Mouse (Mus musculus): ENCODE measurements at regions not wholly inside any gene's neighbourhood (a gene's known extent, or its start where the extent isn't known, plus 50 kb on each side); places are given as distances from the start of the nearest gene placed in this dataset.

- no peak for ATAC-seq
- Histone ChIP-seq H3K4me2 (replicated peaks; ENCODE audit: low read depth) (no peak overlapping the region), H3K4me3 (ENCODE audit: low read depth, low read length) (no peak overlapping the region), H3K9me3 (ENCODE audit: control insufficient read depth) (no peaks in the 10 kb centered on the region), H3K4me1 (replicated peaks; ENCODE audit: control insufficient read depth, insufficient read depth, low read length) (no peaks in the 10 kb centered on the region), H3K36me3 (ENCODE audit: control insufficient read depth, insufficient read depth) (no peaks in the 10 kb centered on the region), H3K9ac (ENCODE audit: low read depth, low read length) (no peak overlapping the region), H3K27me3 (replicated peaks; ENCODE audit: control insufficient read depth, insufficient read depth, low read length) (no peaks in the 10 kb centered on the region), H3K27ac (ENCODE audit: low read depth, low read length) (no peak overlapping the region)
- WGBS, result 85% methylated on average over 2 of the region's 2 CpGs
- TF ChIP-seq CTCF (IDR thresholded peaks at IDR 0.05; ENCODE audit: low read depth), result no peak
These were observed 108.6 kb upstream of the Rmdn2 start for GRCm38 (mm10) chr17:79503037-79503436.

- Histone ChIP-seq H3K27ac (ENCODE audit: low read depth, low read length) (no peak overlapping the region), H3K9me3 (ENCODE audit: control insufficient read depth) (no peaks in the 10 kb centered on the region), H3K4me2 (replicated peaks; ENCODE audit: low read depth) (no peak overlapping the region), H3K36me3 (ENCODE audit: control insufficient read depth, insufficient read depth) (no peaks in the 10 kb centered on the region), H3K27me3 (replicated peaks; ENCODE audit: control insufficient read depth, insufficient read depth, low read length) (no peaks in the 10 kb centered on the region), H3K4me3 (ENCODE audit: low read depth, low read length) (no peak overlapping the region), H3K4me1 (replicated peaks; ENCODE audit: control insufficient read depth, insufficient read depth, low read length) (no peaks in the 10 kb centered on the region), H3K9ac (ENCODE audit: low read depth, low read length) (no peak overlapping the region)
- TF ChIP-seq CTCF (IDR thresholded peaks at IDR 0.05; ENCODE audit: low read depth), result no peak
- WGBS, result 86% methylated on average over 3 of the region's 3 CpGs
- no peak for ATAC-seq
These were observed 107.5 kb upstream of the Rmdn2 start for GRCm38 (mm10) chr17:79504209-79504608.

GRCm38 (mm10) chr17:79505565-79505964 lies 106.1 kb upstream of the Rmdn2 start:
- ATAC-seq, result no peak
- TF ChIP-seq CTCF (IDR thresholded peaks at IDR 0.05; ENCODE audit: low read depth), result no peak
- 89% methylated on average over 1 of the region's 1 CpGs for WGBS

GRCm38 (mm10) chr17:79509281-79509680 lies 102.4 kb upstream of the Rmdn2 start:
- Histone ChIP-seq H3K4me2 (replicated peaks; ENCODE audit: low read depth) (no peak overlapping the region), H3K4me1 (replicated peaks; ENCODE audit: control insufficient read depth, insufficient read depth, low read length) (no peaks in the 10 kb centered on the region), H3K36me3 (ENCODE audit: control insufficient read depth, insufficient read depth) (no peaks in the 10 kb centered on the region), H3K27ac (ENCODE audit: low read depth, low read length) (no peak overlapping the region), H3K27me3 (replicated peaks; ENCODE audit: control insufficient read depth, insufficient read depth, low read length) (no peaks in the 10 kb centered on the region), H3K9me3 (ENCODE audit: control insufficient read depth) (no peaks in the 10 kb centered on the region), H3K9ac (ENCODE audit: low read depth, low read length) (no peak overlapping the region), H3K4me3 (ENCODE audit: low read depth, low read length) (no peak overlapping the region)
- 49% methylated on average over 8 of the region's 8 CpGs for WGBS
- no peak for ATAC-seq
- TF ChIP-seq CTCF (IDR thresholded peaks at IDR 0.05; ENCODE audit: low read depth), result no peak

More at GRCm38 (mm10) chr17:79505565-79505964, 106.1 kb upstream of the Rmdn2 start:
- Histone ChIP-seq H3K27ac (ENCODE audit: low read depth, low read length) (no peak overlapping the region), H3K4me1 (replicated peaks; ENCODE audit: control insufficient read depth, insufficient read depth, low read length) (no peaks in the 10 kb centered on the region), H3K36me3 (ENCODE audit: control insufficient read depth, insufficient read depth) (no peaks in the 10 kb centered on the region), H3K4me3 (ENCODE audit: low read depth, low read length) (no peak overlapping the region), H3K27me3 (replicated peaks; ENCODE audit: control insufficient read depth, insufficient read depth, low read length) (no peaks in the 10 kb centered on the region), H3K4me2 (replicated peaks; ENCODE audit: low read depth) (no peak overlapping the region), H3K9ac (ENCODE audit: low read depth, low read length) (no peak overlapping the region), H3K9me3 (ENCODE audit: control insufficient read depth) (no peaks in the 10 kb centered on the region)

GRCm38 (mm10) chr17:79509957-79510710 lies 101.5 kb upstream of the Rmdn2 start:
- Histone ChIP-seq H3K4me1 (replicated peaks; ENCODE audit: control insufficient read depth, insufficient read depth, low read length) (no peaks in the 10 kb centered on the region), H3K27me3 (replicated peaks; ENCODE audit: control insufficient read depth, insufficient read depth, low read length) (no peaks in the 10 kb centered on the region), H3K27ac (ENCODE audit: low read depth, low read length) (no peak overlapping the region), H3K9ac (ENCODE audit: low read depth, low read length) (no peak overlapping the region), H3K4me2 (replicated peaks; ENCODE audit: low read depth) (no peak overlapping the region), H3K9me3 (ENCODE audit: control insufficient read depth) (no peaks in the 10 kb centered on the region), H3K36me3 (ENCODE audit: control insufficient read depth, insufficient read depth) (no peaks in the 10 kb centered on the region), H3K4me3 (ENCODE audit: low read depth, low read length) (no peak overlapping the region)
- no peak for TF ChIP-seq CTCF (IDR thresholded peaks at IDR 0.05; ENCODE audit: low read depth)
- WGBS, result 61% methylated on average over 11 of the region's 11 CpGs
- no peak for ATAC-seq

GRCm38 (mm10) chr17:79511218-79511617 lies 100.4 kb upstream of the Rmdn2 start:
- no peak overlapping the region for H3K9ac ChIP-seq (ENCODE audit: low read depth, low read length)
- no peaks in the 10 kb centered on the region for H3K9me3 ChIP-seq (ENCODE audit: control insufficient read depth)
- H3K36me3 ChIP-seq (ENCODE audit: control insufficient read depth, insufficient read depth), result no peaks in the 10 kb centered on the region
- no peaks in the 10 kb centered on the region for H3K27me3 ChIP-seq (replicated peaks; ENCODE audit: control insufficient read depth, insufficient read depth, low read length)
- no peak for ATAC-seq
- H3K4me2 ChIP-seq (replicated peaks; ENCODE audit: low read depth), result no peak overlapping the region
- no peaks in the 10 kb centered on the region for H3K4me1 ChIP-seq (replicated peaks; ENCODE audit: control insufficient read depth, insufficient read depth, low read length)
- H3K27ac ChIP-seq (ENCODE audit: low read depth, low read length), result no peak overlapping the region
- no peak for TF ChIP-seq CTCF (IDR thresholded peaks at IDR 0.05; ENCODE audit: low read depth)
- H3K4me3 ChIP-seq (ENCODE audit: low read depth, low read length), result no peak overlapping the region
- 80% methylated on average over 9 of the region's 9 CpGs for WGBS
